Mouse (Mus musculus): Measurements from ENCODE around the gene Gldc. TPM values are rescaled to one million over a fixed set of nuclear protein-coding genes. Genes with fewer than 3 reads are reported as not detected.
A peak's percentile ranks its signal among the peaks of the same experiment; 100 is the strongest.

Gldc gene
- polyA plus RNA-seq, 1 experiment from 2014 or later = 20.9 TPM

DNA sequence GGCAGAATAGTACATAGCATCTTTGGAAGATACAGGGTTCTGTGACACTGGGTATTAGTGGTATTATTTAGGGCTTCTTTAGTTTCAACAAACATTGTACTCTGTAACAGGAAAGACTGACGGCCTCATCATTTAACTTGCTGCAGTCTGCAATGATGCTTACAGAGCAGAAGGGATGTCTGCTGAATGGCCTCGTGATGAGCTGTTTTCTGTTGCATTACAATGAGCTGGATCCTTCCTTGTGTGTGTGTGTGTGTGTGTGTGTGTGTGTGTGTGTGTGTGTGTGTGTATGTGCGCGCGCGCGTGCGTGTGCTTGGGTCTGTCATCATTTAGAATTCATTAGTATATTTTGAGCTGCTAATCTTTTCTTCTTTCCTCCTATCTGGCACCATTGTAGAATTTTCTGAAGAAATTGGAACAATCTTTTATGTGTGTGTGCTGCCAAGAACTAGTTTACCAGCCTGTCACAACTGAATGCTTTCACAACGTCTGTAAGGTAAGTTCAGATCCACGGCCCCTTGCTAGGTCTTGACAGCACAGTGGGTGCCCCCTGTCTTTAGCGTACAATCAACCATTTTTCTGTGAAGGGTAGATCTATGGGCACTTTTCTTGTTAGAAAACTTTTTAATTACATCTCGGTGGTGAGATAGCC lies 83.5 kb downstream of the Gldc start:
- no peaks in the 10 kb centered on the region for H3K9me3 ChIP-seq
- WGBS = 84% methylated on average over 12 of the region's 12 CpGs
- no peak overlapping the region for H3K27ac ChIP-seq
- H3K4me3 ChIP-seq = no peak overlapping the region
- no peaks in the 10 kb centered on the region for H3K27me3 ChIP-seq (replicated peaks)
- H3K36me3 ChIP-seq = peaks cover 71% of the 10 kb centered on the region
- no peak overlapping the region for H3K9ac ChIP-seq
- H3K4me2 ChIP-seq (replicated peaks) = no peak overlapping the region
- H3K4me1 ChIP-seq = 0 out of 2 replicates have a peak, but pooled peaks cover 4% of the 10 kb centered on the region
- no peak for ATAC-seq (ENCODE audit: low FRiP score, low read depth)

GRCm38 (mm10) chr19:30090163-30090562 lies 85.1 kb downstream of the Gldc start:
- Histone ChIP-seq H3K9me3 (no peaks in the 10 kb centered on the region), H3K36me3 (peaks cover 66% of the 10 kb centered on the region)

DNA sequence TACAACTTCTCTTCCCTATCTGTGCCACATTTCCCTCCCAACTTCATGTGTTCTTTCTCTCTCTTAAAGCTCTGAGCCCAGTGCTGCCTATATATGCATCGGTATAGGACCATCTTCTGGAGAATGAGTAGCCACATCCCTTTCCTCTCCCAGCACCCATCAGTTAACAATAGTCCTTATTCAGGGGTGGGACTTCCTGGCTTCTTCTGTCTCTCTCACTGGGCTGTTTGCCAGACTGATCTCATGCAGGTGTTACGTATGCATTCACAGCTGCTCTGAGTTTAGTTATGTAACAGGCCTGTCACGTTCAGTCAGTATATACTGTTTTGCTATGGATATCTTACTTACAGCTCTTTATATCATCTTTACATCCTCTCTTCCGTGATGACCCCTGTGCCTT lies 109.4 kb downstream of the Gldc start:
- no peaks in the 10 kb centered on the region for H3K36me3 ChIP-seq
- ATAC-seq (ENCODE audit: low FRiP score, low read depth) = no peak
- H3K4me2 ChIP-seq (replicated peaks) = no peak overlapping the region
- no peak overlapping the region for H3K9ac ChIP-seq
- no peaks in the 10 kb centered on the region for H3K4me1 ChIP-seq
- 83% methylated on average over 4 of the region's 4 CpGs for WGBS
- no peak overlapping the region for H3K4me3 ChIP-seq
- no peaks in the 10 kb centered on the region for H3K27me3 ChIP-seq (replicated peaks)
- no peaks in the 10 kb centered on the region for H3K9me3 ChIP-seq
- H3K27ac ChIP-seq = no peak overlapping the region

More at GRCm38 (mm10) chr19:30090163-30090562, 85.1 kb downstream of the Gldc start:
- Histone ChIP-seq H3K4me2 (replicated peaks) (no peak overlapping the region), H3K9ac (no peak overlapping the region), H3K27me3 (replicated peaks) (no peaks in the 10 kb centered on the region), H3K27ac (no peak overlapping the region), H3K4me1 (no peaks in the 10 kb centered on the region), H3K4me3 (no peak overlapping the region)
- peak; percentile 50; the same call in 1 of the 2 replicates for ATAC-seq (ENCODE audit: low FRiP score, low read depth)
- WGBS = 47% methylated on average over 6 of the region's 6 CpGs

GRCm38 (mm10) chr19:30054218-30054617 lies 121.0 kb downstream of the Gldc start:
- ATAC-seq (ENCODE audit: low FRiP score, low read depth) = no peak
- Histone ChIP-seq H3K27ac (no peak overlapping the region), H3K36me3 (no peaks in the 10 kb centered on the region), H3K27me3 (replicated peaks) (no peaks in the 10 kb centered on the region), H3K9ac (no peak overlapping the region), H3K4me2 (replicated peaks) (no peak overlapping the region), H3K4me3 (no peak overlapping the region), H3K9me3 (no peaks in the 10 kb centered on the region), H3K4me1 (no peaks in the 10 kb centered on the region)
- WGBS = 88% methylated on average over 2 of the region's 2 CpGs

GRCm38 (mm10) chr19:30051479-30051878 lies 123.8 kb downstream of the Gldc start:
- Histone ChIP-seq H3K9me3 (no peaks in the 10 kb centered on the region), H3K4me2 (replicated peaks) (no peak overlapping the region), H3K27ac (no peak overlapping the region), H3K27me3 (replicated peaks) (no peaks in the 10 kb centered on the region), H3K4me3 (no peak overlapping the region), H3K36me3 (peaks cover 11% of the 10 kb centered on the region), H3K4me1 (no peaks in the 10 kb centered on the region), H3K9ac (no peak overlapping the region)
- no peak for ATAC-seq (ENCODE audit: low FRiP score, low read depth)
- 93% methylated on average over 3 of the region's 3 CpGs for whole genome bisulfite sequencing

- Histone ChIP-seq H3K4me1 (no peaks in the 10 kb centered on the region), H3K9ac (no peak overlapping the region), H3K36me3 (peaks cover 16% of the 10 kb centered on the region), H3K4me3 (no peak overlapping the region), H3K4me2 (replicated peaks) (no peak overlapping the region), H3K9me3 (no peaks in the 10 kb centered on the region), H3K27me3 (replicated peaks) (no peaks in the 10 kb centered on the region), H3K27ac (no peak overlapping the region)
- ATAC-seq (ENCODE audit: low FRiP score, low read depth) = no peak
- 85% methylated on average over 2 of the region's 2 CpGs for WGBS
Measured at GRCm38 (mm10) chr19:30050584-30050983, 124.6 kb downstream of the Gldc start.

Other genes with a start within 250 kb of the Gldc start
- gene Trpd52l3, start 171.6 kb downstream of the Gldc start, polyA plus RNA-seq (2016; fragmentation: Nextera tagmentation; extraction: Ambion mirVana) = not detected in 2 replicates
- 74.6 and 80.9 TPM in 2 replicates for gene Uhrf2, start 144.9 kb downstream of the Gldc start, polyA plus RNA-seq (2016; fragmentation: Nextera tagmentation; extraction: Ambion mirVana)
- not detected in 2 replicates for gene Mbl2, start 57.5 kb upstream of the Gldc start, polyA plus RNA-seq (2016; fragmentation: Nextera tagmentation; extraction: Ambion mirVana)